Mouse (Mus musculus): ENCODE data around the gene Dedd. TPM values are rescaled to one million over a fixed set of nuclear protein-coding genes. Genes with fewer than 3 reads are reported as not detected.
A peak's percentile ranks its signal among the peaks of the same experiment; 100 is the strongest.

Dedd gene
- polyA plus RNA-seq, 1 experiment from 2014 or later: 44.1 TPM

DNA sequence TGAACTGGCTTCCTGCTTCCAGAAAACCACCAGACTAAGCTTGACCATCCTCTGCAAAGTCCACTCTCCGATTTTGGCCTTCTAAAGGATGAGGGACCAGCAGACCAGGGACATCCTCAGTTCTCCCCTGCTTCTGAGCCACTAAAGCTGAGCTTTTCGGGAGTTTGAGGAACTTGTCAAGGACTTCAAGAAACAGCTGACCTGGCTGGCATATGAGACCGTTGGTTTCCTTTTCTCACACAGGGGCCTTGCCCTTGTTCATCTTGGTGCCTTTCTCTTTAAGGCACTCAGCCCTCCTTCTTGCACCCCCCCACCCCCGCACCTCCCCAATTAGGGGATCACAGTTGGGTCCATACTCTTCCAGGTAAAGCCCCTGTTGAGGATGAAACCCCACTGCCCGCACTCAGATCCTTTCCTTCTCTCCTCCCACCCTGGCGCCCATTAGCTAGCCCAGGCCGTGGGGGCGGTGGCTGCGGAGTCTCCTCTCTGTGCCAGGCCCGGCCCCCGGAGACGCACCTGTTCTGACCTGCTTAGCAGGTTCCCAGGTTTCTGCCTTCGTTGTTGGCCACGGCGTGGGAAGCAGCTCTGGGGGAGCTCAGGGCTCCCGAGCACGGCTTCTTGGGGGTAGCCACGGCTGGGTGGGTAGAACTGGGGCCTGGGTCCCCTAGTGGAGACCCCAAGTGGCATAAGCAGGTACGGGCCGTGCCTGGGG is 41.1 kb downstream of the Dedd start, which contains the start of gene Nectin4:
Gene Nectin4, plus strand, starts transcription at position 255 of the 712 bp plus-strand sequence.
- ATAC-seq (ENCODE audit: low FRiP score): no peak
- Histone ChIP-seq H3K9ac (replicated peaks) (no peak within 1 kb of the TSS), H3K4me1 (no peaks in the 10 kb centered on the region), H3K4me2 (no peak within 1 kb of the TSS), H3K9me3 (replicated peaks) (no peaks in the 10 kb centered on the region), H3K27ac (replicated peaks) (no peak within 1 kb of the TSS), H3K27me3 (replicated peaks) (peaks cover 3% of the 10 kb centered on the region; the same call in 1 of the 2 replicates), H3K4me3 (replicated peaks) (no peak within 1 kb of the TSS), H3K36me3 (no peaks in the 10 kb centered on the region)
- 45% methylated on average over 20 of the region's 20 CpGs for WGBS

GRCm38 (mm10) chr1:171372880-171373279 is 43.9 kb downstream of the Dedd start:
- H3K9ac ChIP-seq (replicated peaks): no peak overlapping the region
- peaks cover 3% of the 10 kb centered on the region; the same call in 1 of the 2 replicates for H3K27me3 ChIP-seq (replicated peaks)
- no peaks in the 10 kb centered on the region for H3K9me3 ChIP-seq (replicated peaks)
- no peaks in the 10 kb centered on the region for H3K36me3 ChIP-seq
- H3K4me2 ChIP-seq: no peak overlapping the region
- H3K4me1 ChIP-seq: no peaks in the 10 kb centered on the region
- 66% methylated on average over 3 of the region's 3 CpGs for WGBS
- no peak for ATAC-seq (ENCODE audit: low FRiP score)
- no peak overlapping the region for H3K27ac ChIP-seq (replicated peaks)
- H3K4me3 ChIP-seq (replicated peaks): no peak overlapping the region

GRCm38 (mm10) chr1:171373946-171374345 is 45.0 kb downstream of the Dedd start:
- Histone ChIP-seq H3K9ac (replicated peaks) (no peak overlapping the region), H3K27ac (replicated peaks) (no peak overlapping the region), H3K9me3 (replicated peaks) (no peaks in the 10 kb centered on the region), H3K4me1 (no peaks in the 10 kb centered on the region), H3K4me3 (replicated peaks) (no peak overlapping the region), H3K36me3 (no peaks in the 10 kb centered on the region), H3K4me2 (no peak overlapping the region), H3K27me3 (replicated peaks) (peaks cover 3% of the 10 kb centered on the region; the same call in 1 of the 2 replicates)
- WGBS: 3% methylated on average over 4 of the region's 4 CpGs
- no peak; the same call in 1 of the 2 replicates for ATAC-seq (ENCODE audit: low FRiP score)

DNA sequence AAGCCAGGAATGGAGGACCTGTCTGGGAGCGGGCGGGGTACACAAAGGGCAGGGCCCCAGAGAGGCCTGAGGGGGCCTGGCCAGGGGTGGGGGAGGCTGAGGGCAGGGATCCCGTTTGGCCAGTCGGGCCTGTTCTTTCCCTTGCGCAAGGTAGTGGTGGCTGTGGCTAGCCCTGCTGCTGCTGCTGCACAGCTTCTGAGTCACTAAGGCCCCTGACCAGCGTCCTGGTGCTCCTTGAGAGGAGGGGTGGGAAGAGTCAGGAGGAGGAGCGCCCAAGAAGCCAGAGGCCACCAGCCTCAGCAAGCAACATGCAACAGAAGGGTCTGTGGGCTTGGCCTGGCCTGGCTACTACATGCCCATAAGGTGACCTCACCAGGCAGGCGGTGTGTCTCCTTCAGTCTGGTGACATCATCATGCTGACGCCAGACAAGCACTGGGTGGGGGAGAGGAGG is 46.7 kb downstream of the Dedd start:
- no peak for ATAC-seq (ENCODE audit: low FRiP score)
- 50% methylated on average over 9 of the region's 9 CpGs for WGBS

DNA sequence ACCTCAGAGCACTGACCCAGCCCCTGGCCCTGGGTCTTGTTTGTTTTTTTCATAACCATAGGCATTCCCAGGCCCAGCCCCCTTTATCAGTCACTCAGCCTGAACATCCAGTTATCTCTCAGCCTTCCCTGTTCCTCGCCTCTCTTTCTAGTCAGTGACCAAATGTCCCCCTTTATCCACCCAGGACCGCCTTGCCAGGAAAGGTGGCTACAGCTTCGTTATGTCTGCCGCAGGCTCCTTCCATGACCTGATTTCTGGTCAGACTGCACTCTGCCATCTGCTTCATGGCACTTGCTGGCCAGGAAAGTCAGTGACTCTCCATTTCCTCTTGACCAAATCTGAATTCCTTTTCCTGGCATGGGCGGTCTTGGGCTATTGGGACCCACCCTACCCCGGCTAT is 49.4 kb downstream of the Dedd start:
- 0 out of 2 replicates have a peak, but pooled peaks cover 3% of the 10 kb centered on the region for H3K27me3 ChIP-seq (replicated peaks)
- no peak overlapping the region for H3K4me2 ChIP-seq
- H3K4me1 ChIP-seq: peaks cover 13% of the 10 kb centered on the region
- no peak overlapping the region for H3K4me3 ChIP-seq (replicated peaks)
- WGBS: 92% methylated on average over 6 of the region's 6 CpGs
- no peak for ATAC-seq (ENCODE audit: low FRiP score)
- no peak overlapping the region for H3K27ac ChIP-seq (replicated peaks)
- H3K9ac ChIP-seq (replicated peaks): no peak overlapping the region
- H3K9me3 ChIP-seq (replicated peaks): no peaks in the 10 kb centered on the region
- no peaks in the 10 kb centered on the region for H3K36me3 ChIP-seq

More for the DNA sequence above, 46.7 kb downstream of the Dedd start:
- H3K4me2 ChIP-seq: no peak overlapping the region
- H3K4me1 ChIP-seq: peaks cover 10% of the 10 kb centered on the region
- no peaks in the 10 kb centered on the region for H3K27me3 ChIP-seq (replicated peaks)
- H3K27ac ChIP-seq (replicated peaks): no peak overlapping the region
- no peaks in the 10 kb centered on the region for H3K36me3 ChIP-seq
- no peak overlapping the region for H3K9ac ChIP-seq (replicated peaks)
- no peaks in the 10 kb centered on the region for H3K9me3 ChIP-seq (replicated peaks)
- H3K4me3 ChIP-seq (replicated peaks): no peak overlapping the region

DNA sequence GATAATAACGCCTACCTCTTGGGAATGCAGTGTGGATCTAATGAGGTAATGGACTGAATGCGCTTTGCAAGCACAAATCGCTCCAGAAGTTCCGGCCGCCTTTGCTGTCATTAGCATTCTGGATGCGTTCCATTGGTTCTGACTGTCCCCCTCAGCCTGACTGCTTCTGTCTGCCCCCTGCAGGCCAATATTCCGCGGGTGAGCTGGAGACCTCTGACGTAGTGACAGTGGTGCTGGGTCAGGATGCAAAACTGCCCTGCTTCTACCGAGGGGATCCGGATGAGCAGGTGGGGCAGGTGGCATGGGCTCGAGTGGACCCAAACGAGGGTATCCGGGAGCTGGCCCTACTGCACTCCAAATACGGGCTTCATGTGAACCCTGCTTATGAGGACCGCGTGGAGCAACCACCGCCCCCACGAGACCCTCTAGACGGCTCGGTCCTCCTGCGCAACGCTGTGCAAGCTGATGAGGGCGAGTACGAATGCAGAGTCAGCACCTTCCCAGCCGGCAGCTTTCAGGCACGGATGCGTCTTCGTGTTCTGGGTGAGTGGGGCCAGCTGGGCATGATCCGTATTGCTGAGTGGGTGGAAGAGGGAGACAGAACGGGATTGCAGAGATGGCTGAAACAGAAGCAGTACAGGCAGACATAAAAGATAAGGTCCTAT is 51.1 kb downstream of the Dedd start:
- Histone ChIP-seq H3K4me3 (replicated peaks) (peak overlapping the region; percentile 39), H3K9me3 (replicated peaks) (no peaks in the 10 kb centered on the region), H3K9ac (replicated peaks) (peak overlapping the region; percentile 45), H3K27me3 (replicated peaks) (0 out of 2 replicates have a peak, but pooled peaks cover 3% of the 10 kb centered on the region), H3K4me2 (peak overlapping the region; percentile 62), H3K4me1 (peaks cover 13% of the 10 kb centered on the region), H3K27ac (replicated peaks) (peak overlapping the region; percentile 45; the same call in 1 of the 2 replicates), H3K36me3 (no peaks in the 10 kb centered on the region)
- peak; percentile 78 for ATAC-seq (ENCODE audit: low FRiP score)
- WGBS: 3% methylated on average over 31 of the region's 31 CpGs

DNA sequence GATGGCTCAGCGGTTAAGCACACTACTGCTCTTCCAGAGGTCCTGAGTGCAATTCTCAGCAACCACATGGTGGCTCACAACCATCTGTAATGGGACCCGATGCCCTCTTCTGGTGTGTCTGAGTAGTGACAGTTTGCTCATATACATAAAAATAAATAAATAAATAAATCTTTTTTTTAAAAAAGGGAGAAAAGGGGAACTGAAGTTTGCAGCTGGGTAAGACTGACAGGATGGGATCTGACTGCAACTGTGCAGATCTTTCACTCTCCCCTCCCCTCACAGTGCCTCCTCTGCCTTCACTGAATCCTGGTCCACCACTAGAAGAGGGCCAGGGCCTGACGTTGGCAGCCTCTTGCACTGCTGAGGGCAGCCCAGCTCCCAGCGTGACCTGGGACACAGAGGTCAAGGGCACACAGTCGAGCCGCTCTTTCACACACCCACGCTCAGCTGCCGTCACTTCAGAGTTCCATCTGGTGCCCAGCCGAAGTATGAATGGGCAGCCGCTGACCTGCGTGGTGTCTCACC is 53.2 kb downstream of the Dedd start:
- WGBS: 79% methylated on average over 11 of the region's 11 CpGs

GRCm38 (mm10) chr1:171384361-171384760 is 55.4 kb downstream of the Dedd start:
- H3K27me3 ChIP-seq (replicated peaks): 0 out of 2 replicates have a peak, but pooled peaks cover 3% of the 10 kb centered on the region

More for the DNA sequence above, 53.2 kb downstream of the Dedd start:
- Histone ChIP-seq H3K27ac (replicated peaks) (no peak overlapping the region), H3K9ac (replicated peaks) (no peak overlapping the region), H3K4me2 (no peak overlapping the region), H3K27me3 (replicated peaks) (0 out of 2 replicates have a peak, but pooled peaks cover 3% of the 10 kb centered on the region), H3K4me1 (peaks cover 13% of the 10 kb centered on the region), H3K9me3 (replicated peaks) (no peaks in the 10 kb centered on the region), H3K36me3 (no peaks in the 10 kb centered on the region), H3K4me3 (replicated peaks) (no peak overlapping the region)
- no peak for ATAC-seq (ENCODE audit: low FRiP score)

DNA sequence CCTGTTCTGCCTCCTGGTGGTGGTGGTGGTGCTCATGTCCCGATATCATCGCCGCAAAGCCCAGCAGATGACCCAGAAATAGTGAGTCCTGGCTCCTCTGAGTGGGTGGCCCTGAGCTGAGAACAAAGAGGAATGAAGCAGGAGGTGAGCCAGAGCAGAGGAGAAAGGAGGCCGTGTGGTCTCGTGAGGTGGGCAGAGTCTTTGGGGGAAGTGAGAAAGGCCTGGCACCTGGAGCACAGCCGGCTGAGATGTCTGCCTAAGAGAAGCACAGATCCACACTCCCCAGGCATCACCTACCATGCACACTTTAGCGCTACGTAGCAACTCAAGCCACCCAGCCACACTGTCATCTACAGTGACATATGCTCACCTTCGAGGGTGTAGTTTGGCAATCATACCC is 56.2 kb downstream of the Dedd start:
- Histone ChIP-seq H3K36me3 (no peaks in the 10 kb centered on the region), H3K27me3 (replicated peaks) (0 out of 2 replicates have a peak, but pooled peaks cover 3% of the 10 kb centered on the region), H3K9ac (replicated peaks) (no peak overlapping the region), H3K27ac (replicated peaks) (no peak overlapping the region), H3K4me3 (replicated peaks) (no peak overlapping the region), H3K4me2 (no peak overlapping the region), H3K4me1 (peaks cover 6% of the 10 kb centered on the region), H3K9me3 (replicated peaks) (no peaks in the 10 kb centered on the region)
- WGBS: 74% methylated on average over 9 of the region's 9 CpGs
- no peak for ATAC-seq (ENCODE audit: low FRiP score)

More at GRCm38 (mm10) chr1:171384361-171384760, 55.4 kb downstream of the Dedd start:
- Histone ChIP-seq H3K4me3 (replicated peaks) (no peak overlapping the region), H3K27ac (replicated peaks) (no peak overlapping the region), H3K9me3 (replicated peaks) (no peaks in the 10 kb centered on the region), H3K4me2 (no peak overlapping the region), H3K9ac (replicated peaks) (no peak overlapping the region), H3K36me3 (no peaks in the 10 kb centered on the region), H3K4me1 (peaks cover 13% of the 10 kb centered on the region)
- ATAC-seq (ENCODE audit: low FRiP score): no peak
- WGBS: 79% methylated on average over 9 of the region's 9 CpGs

- no peak overlapping the region for H3K27ac ChIP-seq (replicated peaks)
- H3K9me3 ChIP-seq (replicated peaks): no peaks in the 10 kb centered on the region
- no peaks in the 10 kb centered on the region for H3K36me3 ChIP-seq
- no peak for ATAC-seq (ENCODE audit: low FRiP score)
- no peak overlapping the region for H3K4me2 ChIP-seq
- 22% methylated on average over 6 of the region's 6 CpGs for WGBS
- H3K4me1 ChIP-seq: 0 out of 2 replicates have a peak, but pooled peaks cover 3% of the 10 kb centered on the region
- H3K27me3 ChIP-seq (replicated peaks): no peaks in the 10 kb centered on the region
- no peak overlapping the region for H3K9ac ChIP-seq (replicated peaks)
- no peak overlapping the region for H3K4me3 ChIP-seq (replicated peaks)
Observed at GRCm38 (mm10) chr1:171387099-171387498, 58.2 kb downstream of the Dedd start.

GRCm38 (mm10) chr1:171388376-171389102 is 59.6 kb downstream of the Dedd start, which contains the start of gene Arhgap30:
Arhgap30 (plus strand) TSS chr1:171388954.
- no peak for ATAC-seq (ENCODE audit: low FRiP score)
- 81% methylated on average over 15 of the region's 15 CpGs for WGBS

More at GRCm38 (mm10) chr1:171388376-171389102, 59.6 kb downstream of the Dedd start, which contains the start of gene Arhgap30:
- Histone ChIP-seq H3K4me2 (no peak within 1 kb of the TSS), H3K9me3 (replicated peaks) (no peaks in the 10 kb centered on the region), H3K36me3 (no peaks in the 10 kb centered on the region), H3K9ac (replicated peaks) (no peak within 1 kb of the TSS), H3K4me1 (no peaks in the 10 kb centered on the region), H3K4me3 (replicated peaks) (no peak within 1 kb of the TSS), H3K27me3 (replicated peaks) (no peaks in the 10 kb centered on the region), H3K27ac (replicated peaks) (no peak within 1 kb of the TSS)
